Comparison of ENCODE assay signal across 8 mouse cellular contexts in genomic region chr4:46039899-46040298, GRCm38 (mm10). TPM values are rescaled to one million over a fixed set of nuclear protein-coding genes. Genes with fewer than 3 reads are reported as not detected.
DNase-seq lines count a peak whose midpoint lies in the region; ATAC-seq and TF ChIP-seq lines count a peak whose summit lies in the region.

No protein-coding gene starts in this region.

- DNase-seq in lung, postnatal 0 days (ENCODE audit: low spot score), result no peak
- DNase-seq in lung, adult 18-20 months, result no peak
- DNase-seq in liver, embryonic 11.5 days (ENCODE audit: low spot score), result no peak
- no peak for DNase-seq in adrenal gland, adult (ENCODE audit: inconsistent age in 2 of 2, low spot score in 1 of 2)
- DNase-seq in kidney, postnatal 4 days, result no peak
- DNase-seq in c-Kit-positive CD71-positive TER-119-positive erythroid progenitor cells, embryonic 14.5 days (ENCODE audit: low spot score), result no peak

- WGBS in lung, postnatal 0 days, result 15% methylated on average over 6 of the region's 6 CpGs
- WGBS in forebrain, embryonic 13.5 days, result 23% methylated on average over 6 of the region's 6 CpGs
- WGBS in liver, embryonic 11.5 days, result 13% methylated on average over 6 of the region's 6 CpGs
- WGBS in stomach, embryonic 14.5 days, result 10% methylated on average over 6 of the region's 6 CpGs

- no peak for ATAC-seq in lung, postnatal 0 days
- ATAC-seq in forebrain, embryonic 13.5 days, result no peak
- no peak; the same call in 1 of the 2 replicates for ATAC-seq in liver, embryonic 11.5 days (replicated peaks; ENCODE audit: low FRiP score)
- no peak for ATAC-seq in stomach, embryonic 14.5 days (ENCODE audit: insufficient number of reproducible peaks, insufficient read depth, low FRiP score, low read depth)

- H3K9me3 ChIP-seq in lung, postnatal 0 days (ENCODE audit: low read length), result no peaks in the 10 kb centered on the region
- H3K9me3 ChIP-seq in forebrain, embryonic 13.5 days (replicated peaks), result no peaks in the 10 kb centered on the region
- no peaks in the 10 kb centered on the region for H3K9me3 ChIP-seq in liver, embryonic 11.5 days (ENCODE audit: control insufficient read depth, low read length)
- no peaks in the 10 kb centered on the region for H3K9me3 ChIP-seq in stomach, embryonic 14.5 days (ENCODE audit: control insufficient read depth, low read depth, low read length)

- no peak overlapping the region for H3K27ac ChIP-seq in lung, postnatal 0 days (ENCODE audit: low read length)
- H3K27ac ChIP-seq in forebrain, embryonic 13.5 days, result no peak overlapping the region
- H3K27ac ChIP-seq in liver, embryonic 11.5 days (ENCODE audit: low read depth, low read length), result peak overlapping the region; percentile 97
- H3K27ac ChIP-seq in stomach, embryonic 14.5 days (ENCODE audit: low read length), result no peak overlapping the region

- no peak for TF ChIP-seq EP300 in lung, postnatal 0 days (IDR thresholded peaks at IDR 0.05)

- H3K27me3 ChIP-seq in lung, postnatal 0 days (replicated peaks; ENCODE audit: insufficient read depth, low read length), result peaks cover 6% of the 10 kb centered on the region; the same call in 1 of the 2 replicates
- H3K27me3 ChIP-seq in forebrain, embryonic 13.5 days, result peaks cover 54% of the 10 kb centered on the region
- peaks cover 27% of the 10 kb centered on the region for H3K27me3 ChIP-seq in liver, embryonic 11.5 days (replicated peaks; ENCODE audit: control insufficient read depth, insufficient read depth, low read length)
- peaks cover 30% of the 10 kb centered on the region for H3K27me3 ChIP-seq in stomach, embryonic 14.5 days (ENCODE audit: control insufficient read depth, insufficient read depth, low read length)

- H3K4me3 ChIP-seq in lung, postnatal 0 days (ENCODE audit: low read depth, low read length), result peak overlapping the region; percentile 61
- H3K4me3 ChIP-seq in forebrain, embryonic 13.5 days, result peak overlapping the region; percentile 56
- peak overlapping the region; percentile 89 for H3K4me3 ChIP-seq in liver, embryonic 11.5 days (ENCODE audit: low read depth, low read length)
- H3K4me3 ChIP-seq in stomach, embryonic 14.5 days (ENCODE audit: low read depth, low read length), result peak overlapping the region; percentile 56; the same call in 1 of the 2 replicates

- peak overlapping the region; percentile 64; the same call in 1 of the 2 replicates for H3K9ac ChIP-seq in lung, postnatal 0 days (replicated peaks; ENCODE audit: low read depth)
- H3K9ac ChIP-seq in forebrain, embryonic 13.5 days, result no peak overlapping the region
- H3K9ac ChIP-seq in liver, embryonic 11.5 days (ENCODE audit: low read depth, low read length), result peak overlapping the region; percentile 89
- no peak overlapping the region for H3K9ac ChIP-seq in stomach, embryonic 14.5 days (replicated peaks; ENCODE audit: low read depth, low read length)

- TF ChIP-seq CTCF in lung, postnatal 0 days (IDR thresholded peaks at IDR 0.05), result no peak

- peaks cover 4% of the 10 kb centered on the region; the same call in 1 of the 2 replicates for H3K4me1 ChIP-seq in lung, postnatal 0 days (ENCODE audit: insufficient read depth, low read depth, low read length)
- H3K4me1 ChIP-seq in forebrain, embryonic 13.5 days, result peaks cover 12% of the 10 kb centered on the region
- peaks cover 29% of the 10 kb centered on the region for H3K4me1 ChIP-seq in liver, embryonic 11.5 days (replicated peaks; ENCODE audit: control insufficient read depth, insufficient read depth, low read length)
- peaks cover 7% of the 10 kb centered on the region; the same call in 1 of the 2 replicates for H3K4me1 ChIP-seq in stomach, embryonic 14.5 days (ENCODE audit: control insufficient read depth, insufficient read depth, low read length)

- H3K36me3 ChIP-seq in lung, postnatal 0 days (ENCODE audit: insufficient read depth, low read length), result no peaks in the 10 kb centered on the region
- H3K36me3 ChIP-seq in forebrain, embryonic 13.5 days (ENCODE audit: poor library complexity, severe bottlenecking), result no peaks in the 10 kb centered on the region
- no peaks in the 10 kb centered on the region for H3K36me3 ChIP-seq in liver, embryonic 11.5 days (ENCODE audit: control insufficient read depth, insufficient read depth, low read length)
- H3K36me3 ChIP-seq in stomach, embryonic 14.5 days (ENCODE audit: control insufficient read depth, insufficient read depth, low read length), result no peaks in the 10 kb centered on the region

- H3K4me2 ChIP-seq in lung, postnatal 0 days (replicated peaks; ENCODE audit: low read depth, low read length), result peak overlapping the region; percentile 99
- peak overlapping the region; percentile 92 for H3K4me2 ChIP-seq in forebrain, embryonic 13.5 days
- H3K4me2 ChIP-seq in liver, embryonic 11.5 days, result peak overlapping the region; percentile 93
- H3K4me2 ChIP-seq in stomach, embryonic 14.5 days (replicated peaks; ENCODE audit: low read depth, low read length), result peak overlapping the region; percentile 97; the same call in 1 of the 2 replicates

RNA-seq across cellular contexts. Expression of gene Tmod1, which starts 1.2 kb away (rescaled TPM):
- 14.3 and 15.0 TPM in 2 replicates for polyA plus RNA-seq in lung, postnatal 0 days (2015; fragmentation: Nextera tagmentation; extraction: Ambion mirVana)
- polyA plus RNA-seq in forebrain, embryonic 13.5 days (2015; fragmentation: Nextera tagmentation; extraction: Ambion mirVana), result 0.32 and 0.50 TPM in 2 replicates
- polyA plus RNA-seq in liver, embryonic 11.5 days (2014; fragmentation: Nextera tagmentation; extraction: Ambion mirVana), result 27.1 and 28.6 TPM in 2 replicates
- 1.8 and 3.2 TPM in 2 replicates for polyA plus RNA-seq in stomach, embryonic 14.5 days (2014; fragmentation: Nextera tagmentation; extraction: Ambion mirVana)

Comparison
In these comparisons a context has a peak if more than half of its experiments do, and no peak if none do; other contexts are left out.
1. H3K9ac ChIP-seq: peak in lung, postnatal 0 days (single experiment) and liver, embryonic 11.5 days (single experiment); none in forebrain, embryonic 13.5 days (single experiment) and stomach, embryonic 14.5 days (single experiment).
2. Peak in every context shown above with its lines, with median percentiles within 50 percentile points of each other: H3K4me2 ChIP-seq and H3K4me3 ChIP-seq.